In the genomic region with DNA sequence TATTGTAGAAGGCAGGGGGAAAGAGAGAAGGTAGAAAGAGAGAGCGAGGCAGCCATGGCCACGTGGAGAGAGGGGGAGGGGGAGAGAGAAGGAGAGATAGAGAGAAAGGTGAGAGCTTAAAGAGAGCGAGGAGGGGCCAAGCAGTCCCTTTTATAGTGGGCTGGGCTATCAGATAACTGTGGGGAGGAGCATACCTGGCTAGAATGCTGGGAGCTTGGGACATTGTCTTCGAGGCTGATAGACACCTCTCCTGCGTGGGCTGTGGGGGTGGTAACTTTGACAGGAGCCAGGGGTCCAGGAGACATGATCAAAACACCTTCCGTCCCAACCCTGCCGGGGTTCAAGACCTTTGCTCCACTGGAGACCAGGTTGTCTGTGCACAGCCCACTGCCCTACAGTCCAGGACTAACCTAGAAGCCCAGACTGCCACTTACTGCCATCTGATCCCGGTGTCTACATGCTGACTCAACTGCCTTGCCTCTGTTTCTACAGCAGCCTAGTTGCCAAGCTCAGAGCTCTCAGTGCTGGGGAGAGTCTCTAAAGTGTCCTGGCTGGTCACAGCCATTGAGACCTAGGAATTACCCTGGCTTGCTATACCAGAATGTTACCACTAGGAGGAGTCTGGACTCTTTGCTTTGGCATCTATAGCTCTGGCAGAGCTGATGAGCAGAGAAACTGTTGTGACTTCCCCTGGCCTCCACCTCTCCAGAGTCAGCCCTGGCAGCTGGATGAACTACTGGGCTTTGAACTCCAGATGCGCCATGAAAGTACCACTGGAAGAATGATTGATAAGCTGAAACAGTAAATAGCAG, we compare ENCODE assay signal across 8 mouse cellular contexts.
DNase-seq lines count a peak whose midpoint lies in the region; ATAC-seq and TF ChIP-seq lines count a peak whose summit lies in the region.

No protein-coding gene starts in this region.

- peak; percentile 35; the same call in 1 of the 2 replicates for TF ChIP-seq CTCF in testis, adult 2 months (IDR thresholded peaks at IDR 0.05; ENCODE audit: control insufficient read depth, insufficient read depth, insufficient replicate concordance, low read depth, low read length)

- no peak for TF ChIP-seq POLR2A in testis, adult 2 months (IDR thresholded peaks at IDR 0.05; ENCODE audit: control insufficient read depth, low read depth, low read length)

- ATAC-seq in megakaryocyte-erythroid progenitor cell, adult 5-6 weeks (replicated peaks; ENCODE audit: low FRiP score, low TSS enrichment, poor library complexity, severe bottlenecking), result peak; percentile 99
- ATAC-seq in stomach, embryonic 14.5 days (ENCODE audit: insufficient number of reproducible peaks, insufficient read depth, low FRiP score, low read depth), result peak; percentile 67; the same call in 1 of the 2 replicates

- no peak overlapping the region for H3K4me2 ChIP-seq in stomach, embryonic 14.5 days (replicated peaks; ENCODE audit: low read depth, low read length)

- no peak overlapping the region for H3K27ac ChIP-seq in testis, adult 2 months (ENCODE audit: control insufficient read depth, insufficient read depth, low read depth, low read length)
- no peak overlapping the region for H3K27ac ChIP-seq in stomach, embryonic 14.5 days (ENCODE audit: low read length)

- no peaks in the 10 kb centered on the region for H3K27me3 ChIP-seq in testis, adult 2 months (ENCODE audit: control insufficient read depth, insufficient read depth, low read length)
- no peaks in the 10 kb centered on the region for H3K27me3 ChIP-seq in stomach, embryonic 14.5 days (ENCODE audit: control insufficient read depth, insufficient read depth, low read length)

- no peak for DNase-seq in testis, postnatal 10 days (ENCODE audit: low spot score)
- DNase-seq in cerebellum, adult 9-11 months, result peak; percentile 59
- DNase-seq in frontal cortex, postnatal 36 days (ENCODE audit: low spot score in 2 of 2), result peak; percentile 28 to 78
- DNase-seq in induced T-regulatory cell, adult 2 months (ENCODE audit: low read depth), result peak; percentile 88
- peak; percentile 36 to 70 for DNase-seq in left cerebral cortex, postnatal 10 days (ENCODE audit: extremely low spot score in 1 of 2, low spot score in 2 of 2)

- H3K4me3 ChIP-seq in testis, adult 2 months (ENCODE audit: control insufficient read depth, low read depth, low read length), result no peak overlapping the region
- no peak overlapping the region for H3K4me3 ChIP-seq in stomach, embryonic 14.5 days (ENCODE audit: low read depth, low read length)

- no peak overlapping the region for H3K9ac ChIP-seq in stomach, embryonic 14.5 days (replicated peaks; ENCODE audit: low read depth, low read length)

- no peaks in the 10 kb centered on the region for H3K36me3 ChIP-seq in testis, adult 2 months (ENCODE audit: control insufficient read depth, insufficient read depth, low read length)
- no peaks in the 10 kb centered on the region for H3K36me3 ChIP-seq in stomach, embryonic 14.5 days (ENCODE audit: control insufficient read depth, insufficient read depth, low read length)

- H3K4me1 ChIP-seq in testis, adult 2 months (ENCODE audit: control insufficient read depth, insufficient read depth, low read length), result no peaks in the 10 kb centered on the region
- H3K4me1 ChIP-seq in stomach, embryonic 14.5 days (ENCODE audit: control insufficient read depth, insufficient read depth, low read length), result peaks cover 2% of the 10 kb centered on the region; the same call in 1 of the 2 replicates

- intact Hi-C loops in left cerebral cortex, postnatal 10 days (cut with DNase I), result loop anchor here (5.0 kb wide), 1 partner anchor 116 kb away; no protein-coding TSS in a partner anchor

- no peaks in the 10 kb centered on the region for H3K9me3 ChIP-seq in stomach, embryonic 14.5 days (ENCODE audit: control insufficient read depth, low read depth, low read length)

- 62% methylated on average over 9 of the region's 9 CpGs for WGBS in stomach, embryonic 14.5 days
